Mouse (Mus musculus) midbrain, embryonic 11.5 days (tissue): ENCODE measurements around the gene Itpr3. TPM values are rescaled to one million over a fixed set of nuclear protein-coding genes. Genes with fewer than 3 reads are reported as not detected.

Experiments used
- ATAC-seq: fragments of 200-750 bp; cut with Nextera tagmentation; 2 replicates; pipeline ENCODE4 v1.8.0; 2017; ENCODE audit warnings: moderate TSS enrichment, moderate library complexity; ENCODE audit not compliant: low FRiP score
- DNase-seq: peaks from one replicate; pipeline ENCODE4 v3.0.0; 2015; ENCODE audit warnings: low spot score; ENCODE audit errors: missing footprints
- H3K27ac ChIP-seq: fragments of 300-500 bp; sonication (generic); 2 replicates; pipeline ENCODE4 v1.5.1; 2014; ENCODE audit warnings: low read depth, low read length
- H3K27me3 ChIP-seq: fragments of 300-500 bp; sonication (generic); 2 replicates; pipeline ENCODE4 v1.6.1; 2014; ENCODE audit warnings: mild to moderate bottlenecking, low read length, moderate library complexity, mixed read lengths; ENCODE audit not compliant: control insufficient read depth, insufficient read depth
- H3K36me3 ChIP-seq: fragments of 300-500 bp; sonication (generic); 2 replicates; pipeline ENCODE4 v1.6.1; 2014; ENCODE audit warnings: mild to moderate bottlenecking, low read length, moderate library complexity, mixed read lengths; ENCODE audit not compliant: control insufficient read depth, insufficient read depth
- H3K4me1 ChIP-seq: fragments of 300-500 bp; sonication (generic); 2 replicates; pipeline ENCODE4 v1.6.1; 2014; ENCODE audit warnings: low read length; ENCODE audit not compliant: control insufficient read depth, insufficient read depth
- H3K4me2 ChIP-seq: fragments of 300-500 bp; sonication (generic); 2 replicates; pipeline ENCODE4 v1.6.1; 2014; ENCODE audit warnings: mild to moderate bottlenecking, moderate library complexity
- H3K4me3 ChIP-seq: fragments of 300-500 bp; sonication (generic); 2 replicates; pipeline ENCODE4 v1.5.1; 2014; ENCODE audit warnings: low read depth, low read length
- H3K9ac ChIP-seq: fragments of 300-500 bp; sonication (generic); 2 replicates; pipeline ENCODE4 v1.6.1; 2014; ENCODE audit warnings: low read length
- H3K9me3 ChIP-seq: fragments of 300-500 bp; sonication (generic); 2 replicates; pipeline ENCODE4 v1.6.1; 2016; ENCODE audit warnings: low read length; ENCODE audit not compliant: control insufficient read depth
- WGBS: fragments of 180-500 bp; shearing (Covaris S2); extraction: QIAGEN DNeasy Blood & Tissue Kit; methylation state at CpG from one replicate; pipeline ENCODE4 v1.1.7; 2014; 5-methylcytosine and 5-hydroxymethylcytosine counted together
- polyA plus RNA-seq: library from polyadenylated mRNA; unstranded; fragments of >200 nt; fragmentation: Nextera tagmentation; extraction: Ambion mirVana; gene quantifications from 2 replicates; pipeline ENCODE4 v1.2.1, GENCODE M21; 2014

The Itpr3 gene
- polyA plus RNA-seq, 1 experiment from 2014 or later: 0.72 TPM

DNA sequence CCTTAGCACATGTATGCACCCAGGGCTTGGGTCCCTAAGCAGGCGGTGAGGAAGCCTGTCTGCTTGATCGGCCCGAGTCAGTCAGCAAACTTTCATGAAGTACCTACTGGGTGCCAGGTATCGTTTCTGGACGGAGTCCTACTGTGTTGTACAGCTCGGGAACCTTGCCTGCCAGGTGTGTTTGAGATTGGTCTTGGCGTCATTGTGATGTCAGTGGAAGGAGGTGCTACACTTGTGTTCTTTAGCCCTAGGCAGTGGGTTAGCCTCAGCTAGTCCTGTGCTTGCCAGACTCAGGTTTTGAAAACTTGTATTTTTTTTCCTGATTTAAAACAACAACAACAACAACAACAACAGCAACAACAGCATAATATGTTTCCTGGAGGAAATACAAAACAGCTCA is 5.6 kb downstream of the Itpr3 start:
- Histone ChIP-seq H3K9ac (no peak overlapping the region), H3K4me3 (no peak overlapping the region), H3K27me3 (peaks cover 13% of the 10 kb centered on the region), H3K36me3 (no peaks in the 10 kb centered on the region), H3K4me2 (no peak overlapping the region), H3K27ac (no peak overlapping the region), H3K9me3 (no peaks in the 10 kb centered on the region), H3K4me1 (no peaks in the 10 kb centered on the region)
- DNase-seq: no peak
- 88% methylated on average over 7 of the region's 7 CpGs for WGBS
- no peak for ATAC-seq

DNA sequence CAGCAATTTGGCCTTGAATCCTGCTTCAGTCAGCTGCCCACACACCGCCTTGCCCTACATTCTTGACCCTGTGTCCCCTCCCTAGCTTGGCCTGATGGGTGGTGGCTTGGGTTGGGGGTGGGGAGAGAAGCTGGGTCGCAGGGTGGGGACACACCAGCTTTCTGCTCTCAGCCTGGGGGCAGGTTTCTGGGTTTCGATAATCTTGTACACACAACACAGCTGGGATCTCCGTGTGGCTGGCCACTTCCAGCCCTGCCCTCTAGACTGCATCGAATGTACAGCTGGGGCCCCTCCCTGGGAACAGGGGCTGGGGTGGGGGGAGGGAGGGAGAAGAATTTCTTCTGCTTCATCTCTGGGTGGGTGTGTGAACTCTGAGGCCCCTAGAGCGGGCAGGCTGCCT is 6.6 kb downstream of the Itpr3 start:
- Histone ChIP-seq H3K27me3 (peaks cover 3% of the 10 kb centered on the region), H3K4me1 (no peaks in the 10 kb centered on the region), H3K36me3 (no peaks in the 10 kb centered on the region), H3K9ac (no peak overlapping the region), H3K27ac (no peak overlapping the region), H3K4me2 (no peak overlapping the region), H3K4me3 (no peak overlapping the region), H3K9me3 (no peaks in the 10 kb centered on the region)
- ATAC-seq: no peak
- 65% methylated on average over 6 of the region's 6 CpGs for WGBS
- DNase-seq: no peak

DNA sequence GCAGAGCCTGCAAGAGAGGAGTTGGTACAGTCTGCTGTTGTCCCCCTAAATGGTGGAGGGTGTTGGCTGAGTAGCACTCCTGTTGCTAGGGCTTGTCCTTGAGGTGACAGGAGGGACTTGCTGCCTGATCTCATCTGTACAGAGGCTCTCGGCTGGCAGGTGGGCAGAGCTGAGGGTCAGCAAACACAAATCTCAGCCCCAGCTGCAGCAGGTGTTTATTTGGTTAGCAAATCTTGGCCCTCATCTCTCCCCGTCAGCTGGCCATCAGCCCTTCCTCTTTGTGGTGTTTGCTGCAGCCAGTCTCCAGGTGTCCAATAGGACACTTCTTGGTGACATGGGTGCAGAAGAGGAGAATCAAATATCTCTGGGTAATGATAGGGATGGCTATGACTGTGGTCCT is 7.1 kb downstream of the Itpr3 start:
- DNase-seq (no peak), ATAC-seq (no peak)
- no peaks in the 10 kb centered on the region; the same call in 1 of the 2 replicates for H3K27me3 ChIP-seq
- no peak overlapping the region for H3K9ac ChIP-seq
- H3K9me3 ChIP-seq: no peaks in the 10 kb centered on the region
- no peak overlapping the region for H3K4me3 ChIP-seq
- H3K27ac ChIP-seq: no peak overlapping the region
- no peaks in the 10 kb centered on the region for H3K4me1 ChIP-seq
- no peaks in the 10 kb centered on the region for H3K36me3 ChIP-seq
- no peak overlapping the region for H3K4me2 ChIP-seq
- 74% methylated on average over 2 of the region's 2 CpGs for WGBS

DNA sequence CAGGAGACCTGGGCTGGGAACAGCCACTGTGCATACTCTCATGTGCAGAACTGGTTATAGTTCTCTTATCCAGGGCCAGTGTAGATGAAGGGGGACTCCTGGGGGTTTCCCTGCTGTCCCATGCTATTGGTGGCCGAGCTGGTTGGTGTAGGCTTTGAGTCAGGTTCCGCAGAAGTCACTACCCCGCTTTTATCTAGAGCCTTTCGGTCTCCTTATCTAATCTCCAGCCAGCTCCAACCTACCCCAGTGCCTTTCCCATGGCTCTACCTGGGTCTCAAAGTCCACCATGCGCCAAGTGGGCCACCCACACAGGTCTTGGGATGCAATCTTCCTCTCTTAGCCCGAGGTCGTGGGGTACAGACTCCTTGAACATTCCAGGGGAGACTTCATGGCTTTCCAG is 9.0 kb downstream of the Itpr3 start:
- no peaks in the 10 kb centered on the region for H3K36me3 ChIP-seq
- H3K27me3 ChIP-seq: no peaks in the 10 kb centered on the region
- H3K4me3 ChIP-seq: no peak overlapping the region
- ATAC-seq (no peak), DNase-seq (no peak)
- no peaks in the 10 kb centered on the region for H3K9me3 ChIP-seq
- H3K9ac ChIP-seq: no peak overlapping the region
- 77% methylated on average over 7 of the region's 7 CpGs for WGBS
- no peak overlapping the region for H3K4me2 ChIP-seq
- no peak overlapping the region for H3K27ac ChIP-seq
- peaks cover 2% of the 10 kb centered on the region; the same call in 1 of the 2 replicates for H3K4me1 ChIP-seq

DNA sequence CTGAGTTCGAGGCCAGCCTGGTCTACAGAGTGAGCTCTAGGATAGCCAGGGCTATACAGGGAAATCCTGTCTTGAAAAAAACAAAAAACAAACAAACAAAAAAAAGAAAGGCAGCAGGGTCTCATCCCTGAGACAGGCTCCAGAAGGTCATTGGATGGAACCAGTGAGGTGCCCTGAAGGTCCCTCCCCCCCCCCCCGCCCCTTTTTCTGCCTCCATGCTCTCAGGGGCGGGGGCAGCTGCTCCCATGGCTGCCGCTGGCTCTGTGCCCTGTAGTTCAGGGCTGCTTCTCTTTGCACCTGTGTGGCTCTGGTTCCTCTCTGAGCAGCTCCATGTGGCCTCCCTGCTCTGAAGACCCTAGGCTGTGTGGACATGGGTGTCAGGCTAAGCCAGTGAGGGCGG is 12.0 kb downstream of the Itpr3 start:
- Histone ChIP-seq H3K27ac (no peak overlapping the region), H3K4me2 (no peak overlapping the region), H3K27me3 (no peaks in the 10 kb centered on the region), H3K4me3 (no peak overlapping the region), H3K4me1 (peaks cover 2% of the 10 kb centered on the region; the same call in 1 of the 2 replicates), H3K36me3 (no peaks in the 10 kb centered on the region), H3K9me3 (no peaks in the 10 kb centered on the region), H3K9ac (no peak overlapping the region)
- ATAC-seq: no peak
- DNase-seq: no peak
- 73% methylated on average over 5 of the region's 5 CpGs for WGBS

DNA sequence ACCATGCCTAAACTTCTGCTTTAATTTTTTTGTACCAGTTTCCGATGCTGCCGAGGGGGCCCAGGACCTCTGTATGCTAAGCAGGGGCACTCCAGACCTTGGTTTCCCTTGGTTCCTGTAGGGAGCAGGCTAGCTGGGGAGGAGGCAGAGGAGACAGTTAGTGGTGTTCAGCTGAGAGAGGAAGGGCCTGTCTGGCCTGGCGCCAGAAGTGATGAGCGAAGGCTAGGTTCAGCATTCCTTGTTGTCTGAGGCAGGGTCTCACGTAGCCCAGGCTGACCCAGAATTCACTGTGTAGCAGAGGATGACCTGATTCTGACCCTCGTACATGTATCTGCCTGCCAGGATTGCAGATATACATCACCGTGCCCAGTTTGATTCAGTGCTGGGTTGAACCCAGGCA is 13.8 kb downstream of the Itpr3 start:
- no peak overlapping the region for H3K4me2 ChIP-seq
- H3K4me3 ChIP-seq: no peak overlapping the region
- H3K36me3 ChIP-seq: no peaks in the 10 kb centered on the region
- no peak overlapping the region for H3K9ac ChIP-seq
- no peaks in the 10 kb centered on the region for H3K9me3 ChIP-seq
- H3K4me1 ChIP-seq: peaks cover 2% of the 10 kb centered on the region; the same call in 1 of the 2 replicates
- H3K27ac ChIP-seq: no peak overlapping the region
- H3K27me3 ChIP-seq: no peaks in the 10 kb centered on the region
- no peak for ATAC-seq
- WGBS: 90% methylated on average over 7 of the region's 7 CpGs
- DNase-seq: no peak

DNA sequence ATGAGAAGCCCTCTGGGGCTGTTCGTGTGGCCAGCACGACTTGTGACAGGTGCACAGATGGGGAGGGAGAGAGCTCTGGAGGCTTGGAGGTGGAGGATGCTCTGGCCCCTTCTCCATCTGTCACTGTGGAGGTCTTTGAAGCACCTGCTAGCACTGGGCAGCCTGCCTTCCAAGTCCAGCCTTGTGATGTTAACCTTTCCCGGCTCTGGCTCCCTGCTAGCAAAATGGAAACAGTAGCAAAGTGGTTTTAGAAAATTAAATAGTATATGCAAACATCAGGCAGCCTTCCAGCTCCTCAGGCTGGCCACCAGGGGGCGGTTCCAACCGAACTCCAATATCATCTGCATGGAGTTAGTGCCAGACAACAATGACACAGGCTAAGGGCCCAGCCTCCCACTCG is 14.5 kb downstream of the Itpr3 start:
- Histone ChIP-seq H3K36me3 (no peaks in the 10 kb centered on the region), H3K9ac (no peak overlapping the region), H3K4me1 (peaks cover 2% of the 10 kb centered on the region; the same call in 1 of the 2 replicates), H3K4me3 (no peak overlapping the region), H3K4me2 (no peak overlapping the region), H3K27ac (no peak overlapping the region), H3K9me3 (no peaks in the 10 kb centered on the region), H3K27me3 (no peaks in the 10 kb centered on the region)
- 51% methylated on average over 6 of the region's 6 CpGs for WGBS
- DNase-seq: no peak
- ATAC-seq: no peak

DNA sequence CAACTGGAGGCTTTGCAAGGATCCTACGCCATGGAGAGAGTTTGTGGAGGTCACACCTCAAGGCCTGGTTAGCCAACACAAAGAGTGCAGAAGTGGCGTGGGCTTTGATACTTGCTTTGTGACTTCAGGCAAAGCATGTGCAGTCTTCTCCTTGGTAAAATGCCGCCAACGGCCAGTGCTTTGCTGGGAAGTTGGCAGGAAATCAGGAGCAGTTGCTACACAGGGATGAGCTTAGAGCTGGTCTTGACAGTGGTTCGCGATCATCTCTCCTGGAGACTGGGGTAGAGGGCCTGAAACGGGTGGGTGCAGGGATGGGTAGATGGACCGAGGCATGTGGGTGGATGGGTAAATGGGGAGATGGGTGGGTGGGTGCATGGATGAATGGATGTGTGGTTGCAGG is 15.3 kb downstream of the Itpr3 start:
- ATAC-seq: no peak
- Histone ChIP-seq H3K9me3 (no peaks in the 10 kb centered on the region), H3K4me2 (no peak overlapping the region), H3K4me1 (peaks cover 2% of the 10 kb centered on the region; the same call in 1 of the 2 replicates), H3K36me3 (no peaks in the 10 kb centered on the region), H3K9ac (no peak overlapping the region), H3K4me3 (no peak overlapping the region), H3K27me3 (no peaks in the 10 kb centered on the region), H3K27ac (no peak overlapping the region)
- 94% methylated on average over 8 of the region's 8 CpGs for WGBS
- no peak for DNase-seq

DNA sequence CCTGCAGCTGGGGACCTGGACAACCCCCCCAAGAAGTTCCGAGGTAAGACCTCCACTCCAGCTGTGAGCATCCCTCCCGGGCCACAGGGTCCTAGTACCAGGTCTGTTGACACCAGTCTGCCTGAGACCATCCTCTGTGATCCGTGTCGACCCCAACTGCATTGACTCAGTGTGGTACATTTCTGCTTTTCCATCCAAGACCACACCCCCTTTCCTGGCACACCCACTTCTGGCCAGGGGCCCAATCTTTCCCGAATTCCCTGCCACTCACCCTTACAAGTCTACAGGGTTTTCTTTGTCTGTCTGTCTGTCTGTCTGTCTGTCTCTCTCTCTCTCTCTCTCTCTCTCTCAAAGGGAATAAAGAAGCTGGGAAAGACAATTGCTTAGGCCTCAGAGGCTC is 16.0 kb downstream of the Itpr3 start:
- Histone ChIP-seq H3K4me1 (peaks cover 2% of the 10 kb centered on the region; the same call in 1 of the 2 replicates), H3K4me2 (no peak overlapping the region), H3K4me3 (no peak overlapping the region), H3K36me3 (no peaks in the 10 kb centered on the region), H3K27me3 (no peaks in the 10 kb centered on the region), H3K27ac (no peak overlapping the region), H3K9ac (no peak overlapping the region), H3K9me3 (peaks cover 3% of the 10 kb centered on the region; the same call in 1 of the 2 replicates)
- no peak for DNase-seq
- WGBS: 79% methylated on average over 5 of the region's 5 CpGs
- ATAC-seq: no peak

DNA sequence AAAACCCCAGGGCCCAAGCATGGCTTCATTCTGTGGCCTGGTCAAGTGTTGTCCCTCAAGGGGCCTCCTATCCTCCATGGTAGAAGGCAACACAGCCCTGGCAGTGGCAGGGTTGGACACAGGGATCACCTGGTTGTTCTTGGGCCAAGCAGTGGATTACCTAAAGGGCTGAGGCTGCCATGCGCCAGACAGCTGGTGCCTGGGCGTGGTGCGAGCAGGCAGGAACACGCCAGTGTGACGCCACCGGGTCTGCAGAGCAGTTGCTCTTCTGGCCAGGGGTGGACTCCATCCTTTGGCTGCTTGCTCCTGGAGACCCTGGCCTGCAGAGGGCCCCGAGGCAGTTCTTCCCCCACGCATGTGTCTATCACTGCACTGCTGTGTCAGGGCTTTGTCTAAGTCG is 16.7 kb downstream of the Itpr3 start:
- Histone ChIP-seq H3K4me1 (peaks cover 2% of the 10 kb centered on the region; the same call in 1 of the 2 replicates), H3K9ac (no peak overlapping the region), H3K4me2 (no peak overlapping the region), H3K4me3 (no peak overlapping the region), H3K36me3 (no peaks in the 10 kb centered on the region), H3K27ac (no peak overlapping the region), H3K9me3 (peaks cover 3% of the 10 kb centered on the region; the same call in 1 of the 2 replicates), H3K27me3 (no peaks in the 10 kb centered on the region)
- no peak for ATAC-seq
- 78% methylated on average over 9 of the region's 9 CpGs for WGBS
- no peak for DNase-seq
